Mouse (Mus musculus) midbrain, embryonic 16.5 days (tissue): ENCODE results near the gene Gm21882. TPM values are rescaled to one million over a fixed set of nuclear protein-coding genes. Genes with fewer than 3 reads are reported as not detected.
"Not testable (repeated sequence)": the region's sequence is repeated elsewhere in the genome, so short reads cannot be mapped to it uniquely, and the experiment has no call there.

Experiments
- ATAC-seq: fragments of 200-750 bp; cut with Nextera tagmentation; 2 replicates; pipeline ENCODE4 v1.8.0; 2017; ENCODE audit warnings: moderate TSS enrichment
- H3K27ac ChIP-seq: fragments of 300-500 bp; sonication (generic); 2 replicates; pipeline ENCODE4 v1.5.1; 2014; ENCODE audit warnings: mild to moderate bottlenecking, low read length, mixed read lengths
- H3K27me3 ChIP-seq: fragments of 300-500 bp; sonication (generic); 2 replicates; pipeline ENCODE4 v1.6.1; 2014; ENCODE audit warnings: low read depth, low read length, mixed read lengths; ENCODE audit not compliant: control insufficient read depth, insufficient read depth
- H3K36me3 ChIP-seq: fragments of 300-500 bp; sonication (generic); 2 replicates; pipeline ENCODE4 v1.6.1; 2014; ENCODE audit warnings: mild to moderate bottlenecking, low read length, moderate library complexity, mixed read lengths; ENCODE audit not compliant: control insufficient read depth, insufficient read depth
- H3K4me1 ChIP-seq: fragments of 300-500 bp; sonication (generic); 2 replicates; pipeline ENCODE4 v1.6.1; 2014; ENCODE audit warnings: mild to moderate bottlenecking, low read length, mixed read lengths; ENCODE audit not compliant: control insufficient read depth, insufficient read depth
- H3K4me2 ChIP-seq: fragments of 300-500 bp; sonication (generic); 2 replicates; pipeline ENCODE4 v1.6.1; 2014; ENCODE audit warnings: mild to moderate bottlenecking, low read length, mixed read lengths
- H3K4me3 ChIP-seq: fragments of 300-500 bp; sonication (generic); 2 replicates; pipeline ENCODE4 v1.5.1; 2014; ENCODE audit warnings: low read depth, mild to moderate bottlenecking, low read length, moderate library complexity, mixed read lengths
- H3K9ac ChIP-seq: fragments of 300-500 bp; sonication (generic); 2 replicates; pipeline ENCODE4 v1.6.1; 2014; ENCODE audit warnings: low read depth, low read length, mixed read lengths
- H3K9me3 ChIP-seq: fragments of 300-500 bp; sonication (generic); replicated peaks from 2 replicates; pipeline ENCODE4 v1.6.1; 2014; ENCODE audit warnings: mild to moderate bottlenecking, low read length, mixed read lengths; ENCODE audit not compliant: control insufficient read depth, poor library complexity, severe bottlenecking
- WGBS: fragments of 180-500 bp; shearing (Covaris S2); extraction: QIAGEN DNeasy Blood & Tissue Kit; methylation state at CpG from one replicate; pipeline ENCODE4 v1.1.7; 2014; 5-methylcytosine and 5-hydroxymethylcytosine counted together
- polyA plus RNA-seq: library from polyadenylated mRNA; unstranded; fragments of >200 nt; fragmentation: Nextera tagmentation; extraction: Ambion mirVana; gene quantifications from 2 replicates; pipeline ENCODE4 v1.2.1, GENCODE M21; 2015

Gm21882 gene
- not detected in 2 replicates for polyA plus RNA-seq

- ATAC-seq, H3K4me1 ChIP-seq, H3K36me3 ChIP-seq, H3K4me2 ChIP-seq, H3K27me3 ChIP-seq, H3K9ac ChIP-seq, H3K4me3 ChIP-seq, H3K27ac ChIP-seq, H3K9me3 ChIP-seq: not testable (repeated sequence)
- 60% methylated on average over 1 of the region's 1 CpGs for WGBS
Measured at GRCm38 (mm10) chrY:40381423-40381822, at the start of gene Gm21882. Gene Gm21882, minus strand, starts transcription at chrY:40381523.

Other genes starting within 250 kb of the Gm21882 start
- not detected in 2 replicates for gene Gm21865, start 64.6 kb downstream of the Gm21882 start, polyA plus RNA-seq